Mouse (Mus musculus): ENCODE data around the gene Nxph1.

Gene Nxph1

GRCm38 (mm10) chr6:8959810-8960209 lies 11.6 kb downstream of the Nxph1 start:
- DNase-seq (ENCODE audit: low read depth, low spot score) = no peak

GRCm38 (mm10) chr6:8970576-8970975 lies 22.3 kb downstream of the Nxph1 start:
- DNase-seq (ENCODE audit: low read depth, low spot score) = no peak

- DNase-seq (ENCODE audit: low read depth, low spot score) = no peak
These were observed 31.1 kb downstream of the Nxph1 start for GRCm38 (mm10) chr6:8979237-8979871.

GRCm38 (mm10) chr6:8996301-8996943 lies 48.2 kb downstream of the Nxph1 start:
- no peak for DNase-seq (ENCODE audit: low read depth, low spot score)

GRCm38 (mm10) chr6:8997326-8997725 lies 49.1 kb downstream of the Nxph1 start:
- DNase-seq (ENCODE audit: low read depth, low spot score) = no peak

- no peak for DNase-seq (ENCODE audit: low read depth, low spot score)
These were observed 54.5 kb downstream of the Nxph1 start for GRCm38 (mm10) chr6:9002686-9003085.

- no peak for DNase-seq (ENCODE audit: low read depth, low spot score)
These were observed 78.4 kb downstream of the Nxph1 start for GRCm38 (mm10) chr6:9026631-9027030.

- no peak for DNase-seq (ENCODE audit: low read depth, low spot score)
These were observed 78.9 kb downstream of the Nxph1 start for GRCm38 (mm10) chr6:9027146-9027545.

- DNase-seq (ENCODE audit: low read depth, low spot score) = no peak
These were observed 80.3 kb downstream of the Nxph1 start for GRCm38 (mm10) chr6:9028501-9028900.

GRCm38 (mm10) chr6:9039286-9039685 lies 91.1 kb downstream of the Nxph1 start:
- DNase-seq (ENCODE audit: low read depth, low spot score) = no peak

- DNase-seq (ENCODE audit: low read depth, low spot score) = no peak
These were observed 92.8 kb downstream of the Nxph1 start for GRCm38 (mm10) chr6:9040991-9041390.

- DNase-seq (ENCODE audit: low read depth, low spot score) = no peak
These were observed 94.2 kb downstream of the Nxph1 start for GRCm38 (mm10) chr6:9042391-9042790.

GRCm38 (mm10) chr6:9046815-9047214 lies 98.6 kb downstream of the Nxph1 start:
- DNase-seq (ENCODE audit: low read depth, low spot score) = no peak

- DNase-seq (ENCODE audit: low read depth, low spot score) = no peak
These were observed 113.3 kb downstream of the Nxph1 start for GRCm38 (mm10) chr6:9061261-9062105.

GRCm38 (mm10) chr6:9066435-9066834 lies 118.2 kb downstream of the Nxph1 start:
- DNase-seq (ENCODE audit: low read depth, low spot score) = no peak

GRCm38 (mm10) chr6:9069913-9070312 lies 121.7 kb downstream of the Nxph1 start:
- DNase-seq (ENCODE audit: low read depth, low spot score) = no peak

GRCm38 (mm10) chr6:9076463-9076862 lies 128.2 kb downstream of the Nxph1 start:
- DNase-seq (ENCODE audit: low read depth, low spot score) = no peak

- DNase-seq (ENCODE audit: low read depth, low spot score) = no peak
These were observed 129.8 kb downstream of the Nxph1 start for GRCm38 (mm10) chr6:9077793-9078689.

- no peak for DNase-seq (ENCODE audit: low read depth, low spot score)
These were observed 135.6 kb downstream of the Nxph1 start for GRCm38 (mm10) chr6:9083851-9084250.

- no peak for DNase-seq (ENCODE audit: low read depth, low spot score)
These were observed 149.1 kb downstream of the Nxph1 start for GRCm38 (mm10) chr6:9097345-9097744.

- no peak for DNase-seq (ENCODE audit: low read depth, low spot score)
These were observed 159.1 kb downstream of the Nxph1 start for GRCm38 (mm10) chr6:9107366-9107765.

GRCm38 (mm10) chr6:9119136-9119535 lies 170.9 kb downstream of the Nxph1 start:
- no peak for DNase-seq (ENCODE audit: low read depth, low spot score)
